Comparison of ENCODE assay signal across 8 mouse cellular contexts in the genomic region with DNA sequence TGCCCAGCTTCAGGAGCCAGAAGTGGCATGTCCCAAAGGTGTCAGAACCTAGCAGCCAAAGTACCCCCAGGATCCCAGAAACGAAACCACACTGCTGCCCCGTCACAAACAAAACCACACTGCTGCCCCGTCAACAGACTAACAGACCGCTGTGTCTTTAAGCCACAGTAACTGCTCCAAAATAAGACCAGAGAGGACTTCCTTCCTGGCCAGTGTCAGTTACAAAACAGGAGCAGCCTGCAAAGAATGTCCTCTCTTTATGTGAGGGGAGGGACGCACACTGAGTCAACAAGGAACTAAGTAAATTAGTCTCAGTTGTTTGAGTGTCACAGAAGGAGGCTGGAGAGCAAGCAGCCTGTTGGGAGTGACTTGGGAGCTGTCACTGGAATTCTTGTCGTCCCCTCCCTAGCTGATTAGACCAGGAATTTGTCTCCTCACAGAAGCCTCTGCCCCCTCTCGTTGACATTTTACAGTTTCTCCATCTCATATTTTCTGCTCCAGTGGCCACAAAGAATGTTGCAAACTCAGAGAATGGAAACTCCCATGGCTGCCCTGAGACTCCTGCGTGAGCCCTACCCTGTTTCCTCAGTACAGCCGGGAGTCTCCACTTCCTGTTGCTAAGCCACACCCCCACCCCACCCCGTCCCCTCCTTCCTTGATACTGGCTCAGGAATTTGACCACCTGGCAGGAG. TPM values are rescaled to one million over a fixed set of nuclear protein-coding genes. Genes with fewer than 3 reads are reported as not detected.
DNase-seq lines count a peak whose midpoint lies in the region; ATAC-seq and TF ChIP-seq lines count a peak whose summit lies in the region.

No protein-coding gene starts in this region.

- 5% methylated on average over 10 of the region's 10 CpGs for WGBS in embryonic facial prominence, embryonic 14.5 days
- 14% methylated on average over 10 of the region's 10 CpGs for WGBS in hindbrain, embryonic 11.5 days
- WGBS in limb, embryonic 14.5 days, result 13% methylated on average over 10 of the region's 10 CpGs
- 12% methylated on average over 10 of the region's 10 CpGs for WGBS in midbrain, embryonic 13.5 days

- TF ChIP-seq POLR2A in limb, embryonic 14.5 days (IDR thresholded peaks at IDR 0.05; ENCODE audit: borderline replicate concordance, extremely low read depth, insufficient read depth, insufficient read length), result no peak

- H3K9me3 ChIP-seq in embryonic facial prominence, embryonic 14.5 days (ENCODE audit: control insufficient read depth, low read length), result 0 out of 2 replicates have a peak, but pooled peaks cover 5% of the 10 kb centered on the region
- no peaks in the 10 kb centered on the region for H3K9me3 ChIP-seq in hindbrain, embryonic 11.5 days (ENCODE audit: control insufficient read depth, low read length)
- H3K9me3 ChIP-seq in limb, embryonic 14.5 days (ENCODE audit: control insufficient read depth, low read length), result peaks cover 4% of the 10 kb centered on the region; the same call in 1 of the 2 replicates
- H3K9me3 ChIP-seq in midbrain, embryonic 13.5 days, result no peaks in the 10 kb centered on the region; the same call in 1 of the 2 replicates

- peak overlapping the region; percentile 74 for H3K27ac ChIP-seq in left cerebral cortex, adult 2 months
- H3K27ac ChIP-seq in embryonic facial prominence, embryonic 14.5 days (replicated peaks; ENCODE audit: low read depth, low read length), result peak overlapping the region; percentile 65
- H3K27ac ChIP-seq in hindbrain, embryonic 11.5 days (ENCODE audit: low read depth, low read length), result no peak overlapping the region
- H3K27ac ChIP-seq in limb, embryonic 14.5 days (replicated peaks; ENCODE audit: low read depth, low read length), result peak overlapping the region; percentile 15
- H3K27ac ChIP-seq in midbrain, embryonic 13.5 days, result no peak overlapping the region

- H3K4me1 ChIP-seq in embryonic facial prominence, embryonic 14.5 days (ENCODE audit: control insufficient read depth, insufficient read depth, low read length), result peaks cover 13% of the 10 kb centered on the region; the same call in 1 of the 2 replicates
- no peaks in the 10 kb centered on the region for H3K4me1 ChIP-seq in hindbrain, embryonic 11.5 days (replicated peaks; ENCODE audit: control insufficient read depth, insufficient read depth, low read length)
- H3K4me1 ChIP-seq in limb, embryonic 14.5 days (ENCODE audit: control insufficient read depth, insufficient read depth, low read length), result peaks cover 10% of the 10 kb centered on the region
- peaks cover 10% of the 10 kb centered on the region; the same call in 1 of the 2 replicates for H3K4me1 ChIP-seq in midbrain, embryonic 13.5 days (replicated peaks)

- H3K27me3 ChIP-seq in embryonic facial prominence, embryonic 14.5 days (replicated peaks; ENCODE audit: control insufficient read depth, insufficient read depth, low read length), result no peaks in the 10 kb centered on the region
- no peaks in the 10 kb centered on the region for H3K27me3 ChIP-seq in hindbrain, embryonic 11.5 days (ENCODE audit: control insufficient read depth, insufficient read depth, low read length)
- no peaks in the 10 kb centered on the region for H3K27me3 ChIP-seq in limb, embryonic 14.5 days (ENCODE audit: control insufficient read depth, insufficient read depth, low read length)
- H3K27me3 ChIP-seq in midbrain, embryonic 13.5 days, result no peaks in the 10 kb centered on the region

- H3K36me3 ChIP-seq in embryonic facial prominence, embryonic 14.5 days (ENCODE audit: control insufficient read depth, insufficient read depth, low read length), result no peaks in the 10 kb centered on the region
- H3K36me3 ChIP-seq in hindbrain, embryonic 11.5 days (ENCODE audit: control insufficient read depth, insufficient read depth, low read length), result no peaks in the 10 kb centered on the region
- H3K36me3 ChIP-seq in limb, embryonic 14.5 days (ENCODE audit: control insufficient read depth, insufficient read depth, low read length), result no peaks in the 10 kb centered on the region
- no peaks in the 10 kb centered on the region for H3K36me3 ChIP-seq in midbrain, embryonic 13.5 days

- peak; percentile 95 for ATAC-seq in embryonic facial prominence, embryonic 14.5 days (ENCODE audit: low read depth)
- ATAC-seq in hindbrain, embryonic 11.5 days (ENCODE audit: low FRiP score), result peak; percentile 69; the same call in 1 of the 2 replicates
- ATAC-seq in limb, embryonic 14.5 days (ENCODE audit: low FRiP score, low read depth), result peak; percentile 47; the same call in 1 of the 2 replicates
- no peak for ATAC-seq in midbrain, embryonic 13.5 days

- peak overlapping the region; percentile 42; the same call in 1 of the 2 replicates for H3K9ac ChIP-seq in embryonic facial prominence, embryonic 14.5 days (ENCODE audit: low read depth, low read length)
- no peak overlapping the region for H3K9ac ChIP-seq in hindbrain, embryonic 11.5 days (ENCODE audit: low read depth, low read length)
- peak overlapping the region; percentile 17; the same call in 1 of the 2 replicates for H3K9ac ChIP-seq in limb, embryonic 14.5 days (ENCODE audit: low read depth, low read length, severe bottlenecking)
- no peak overlapping the region for H3K9ac ChIP-seq in midbrain, embryonic 13.5 days (replicated peaks)

- no peak for DNase-seq in left cerebral cortex, adult 2 months (ENCODE audit: extremely low spot score in 1 of 2, low spot score in 2 of 2)
- DNase-seq in left cerebral cortex, postnatal 4 days, result no peak
- DNase-seq in embryonic facial prominence, embryonic 14.5 days (ENCODE audit: low spot score), result peak; percentile 80
- DNase-seq in hindbrain, embryonic 11.5 days (ENCODE audit: low spot score), result peak; percentile 40
- DNase-seq in limb, embryonic 14.5 days (ENCODE audit: low spot score), result no peak
- no peak for DNase-seq in frontal cortex, postnatal 25 days (ENCODE audit: low spot score in 2 of 2)
- DNase-seq in left cerebral cortex, adult 18-20 months (ENCODE audit: low spot score in 2 of 2), result no peak

- intact Hi-C loops in left cerebral cortex, adult 2 months (cut with DNase I), result no loop called here
- intact Hi-C loops in left cerebral cortex, postnatal 4 days (cut with DNase I), result no loop called here

- 0 out of 2 replicates have a peak overlapping the region, but pooled peaks have one; percentile 11 for H3K4me3 ChIP-seq in left cerebral cortex, adult 2 months
- peak overlapping the region; percentile 15 for H3K4me3 ChIP-seq in embryonic facial prominence, embryonic 14.5 days (ENCODE audit: low read depth, low read length)
- no peak overlapping the region for H3K4me3 ChIP-seq in hindbrain, embryonic 11.5 days (ENCODE audit: low read depth, low read length)
- 0 out of 2 replicates have a peak overlapping the region, but pooled peaks have one; percentile 7 for H3K4me3 ChIP-seq in limb, embryonic 14.5 days (replicated peaks; ENCODE audit: low read length)
- H3K4me3 ChIP-seq in midbrain, embryonic 13.5 days (replicated peaks), result no peak overlapping the region

- peak overlapping the region; percentile 48 for H3K4me2 ChIP-seq in embryonic facial prominence, embryonic 14.5 days (ENCODE audit: low read depth, low read length)
- 0 out of 2 replicates have a peak overlapping the region, but pooled peaks have one; percentile 12 for H3K4me2 ChIP-seq in hindbrain, embryonic 11.5 days (replicated peaks; ENCODE audit: low read depth, low read length)
- peak overlapping the region; percentile 38 for H3K4me2 ChIP-seq in limb, embryonic 14.5 days (replicated peaks; ENCODE audit: low read depth, low read length, severe bottlenecking)
- H3K4me2 ChIP-seq in midbrain, embryonic 13.5 days (replicated peaks), result peak overlapping the region; percentile 27; the same call in 1 of the 2 replicates

- no peak for TF ChIP-seq CTCF in left cerebral cortex, adult 2 months (IDR thresholded peaks at IDR 0.05)

RNA-seq across cellular contexts. Expression of a gene that starts 50.8 kb away (rescaled TPM):
- total RNA-seq in left cerebral cortex, adult 2 months (2021), result 1 to 10 TPM; 4.5 to 4.7 TPM
- total RNA-seq in left cerebral cortex, postnatal 4 days (2021), result 1 to 10 TPM; 1.5 to 1.7 TPM
- 0.57 and 0.59 TPM in 2 replicates for polyA plus RNA-seq in embryonic facial prominence, embryonic 14.5 days (2014; fragmentation: Nextera tagmentation; extraction: Ambion mirVana)
- 0.15 and 0.26 TPM in 2 replicates for polyA plus RNA-seq in hindbrain, embryonic 11.5 days (2014; fragmentation: Nextera tagmentation; extraction: Ambion mirVana)
- polyA plus RNA-seq in limb, embryonic 14.5 days (2012; rRNA removed), result 0.44 TPM in 2 replicates
- polyA plus RNA-seq in limb, embryonic 14.5 days (2014; fragmentation: Nextera tagmentation; extraction: Ambion mirVana), result 0.41 and 0.57 TPM in 2 replicates
- polyA plus RNA-seq in midbrain, embryonic 13.5 days (2015; fragmentation: Nextera tagmentation; extraction: Ambion mirVana), result 0.70 and 0.72 TPM in 2 replicates
- total RNA-seq in left cerebral cortex, adult 18-20 months (2021), result 1 to 10 TPM; 3.7 to 4.9 TPM

Comparison
In these comparisons a context has a peak if more than half of its experiments do, and no peak if none do; other contexts are left out.
1. DNase-seq: peak in embryonic facial prominence, embryonic 14.5 days (single experiment) and hindbrain, embryonic 11.5 days (single experiment); none in left cerebral cortex, adult 2 months (0 of 2), left cerebral cortex, postnatal 4 days (single experiment), limb, embryonic 14.5 days (single experiment), frontal cortex, postnatal 25 days (0 of 2) and left cerebral cortex, adult 18-20 months (0 of 2).
2. H3K27ac ChIP-seq: peak in left cerebral cortex, adult 2 months (single experiment), embryonic facial prominence, embryonic 14.5 days (single experiment) and limb, embryonic 14.5 days (single experiment); none in hindbrain, embryonic 11.5 days (single experiment) and midbrain, embryonic 13.5 days (single experiment).
3. H3K4me3 ChIP-seq: peak in left cerebral cortex, adult 2 months (single experiment), embryonic facial prominence, embryonic 14.5 days (single experiment) and limb, embryonic 14.5 days (single experiment); none in hindbrain, embryonic 11.5 days (single experiment) and midbrain, embryonic 13.5 days (single experiment).
4. H3K9ac ChIP-seq: peak in embryonic facial prominence, embryonic 14.5 days (single experiment) and limb, embryonic 14.5 days (single experiment); none in hindbrain, embryonic 11.5 days (single experiment) and midbrain, embryonic 13.5 days (single experiment).
5. Peak in every context shown above with its lines, with median percentiles within 50 percentile points of each other: H3K4me2 ChIP-seq.